Mouse (Mus musculus) forebrain, embryonic 14.5 days (tissue): Measurements from ENCODE around the gene Tmc8. TPM values are rescaled to one million over a fixed set of nuclear protein-coding genes. Genes with fewer than 3 reads are reported as not detected.

Experiments used
- ATAC-seq: fragments of 200-750 bp; cut with Nextera tagmentation; 2 replicates; pipeline ENCODE4 v1.8.0; 2017; ENCODE audit warnings: mild to moderate bottlenecking, moderate library complexity
- DNase-seq: peaks from one replicate; pipeline ENCODE4 v3.0.0-alpha.2; 2015; ENCODE audit warnings: low spot score
- H3K27ac ChIP-seq: fragments of 300-500 bp; sonication (generic); 2 replicates; pipeline ENCODE4 v1.5.1; 2014; ENCODE audit warnings: low read depth, mild to moderate bottlenecking, control low read depth, low read length, moderate library complexity
- H3K27me3 ChIP-seq: fragments of 300-500 bp; sonication (generic); replicated peaks from 2 replicates; pipeline ENCODE4 v1.6.1; 2014; ENCODE audit warnings: low read length, control low read depth, mixed read lengths; ENCODE audit not compliant: control insufficient read depth, insufficient read depth
- H3K36me3 ChIP-seq: fragments of 300-500 bp; sonication (generic); 2 replicates; pipeline ENCODE4 v1.6.1; 2014; ENCODE audit warnings: low read length, control low read depth; ENCODE audit not compliant: control insufficient read depth, insufficient read depth
- H3K4me1 ChIP-seq: fragments of 300-500 bp; sonication (generic); 2 replicates; pipeline ENCODE4 v1.6.1; 2014; ENCODE audit warnings: antibody characterized with exemption, low read length, control low read depth; ENCODE audit not compliant: control insufficient read depth, insufficient read depth
- H3K4me2 ChIP-seq: fragments of 300-500 bp; sonication (generic); 2 replicates; pipeline ENCODE4 v1.6.1; 2014; ENCODE audit warnings: mild to moderate bottlenecking, control low read depth, low read length
- H3K4me3 ChIP-seq: fragments of 300-500 bp; sonication (generic); 2 replicates; pipeline ENCODE4 v1.5.1; 2014; ENCODE audit warnings: low read depth, low read length, control low read depth
- H3K9ac ChIP-seq: fragments of 300-500 bp; sonication (generic); 2 replicates; pipeline ENCODE4 v1.6.1; 2014; ENCODE audit warnings: mild to moderate bottlenecking, low read length, control low read depth, moderate library complexity
- H3K9me3 ChIP-seq: fragments of 300-500 bp; sonication (generic); replicated peaks from 2 replicates; pipeline ENCODE4 v1.6.1; 2016; ENCODE audit warnings: low read length, control low read depth, mixed read lengths; ENCODE audit not compliant: control insufficient read depth
- WGBS: fragments of 180-500 bp; shearing (Covaris S2); extraction: QIAGEN DNeasy Blood & Tissue Kit; methylation state at CpG from one replicate; pipeline ENCODE4 v1.1.7; 2014; 5-methylcytosine and 5-hydroxymethylcytosine counted together
- polyA plus RNA-seq: library from polyadenylated mRNA; unstranded; fragments of >200 nt; fragmentation: Nextera tagmentation; extraction: Ambion mirVana; gene quantifications from 2 replicates; pipeline ENCODE4 v1.2.1, GENCODE M21; 2014

Tmc8 gene
- polyA plus RNA-seq, 1 experiment from 2014 or later = 0.29 TPM

DNA sequence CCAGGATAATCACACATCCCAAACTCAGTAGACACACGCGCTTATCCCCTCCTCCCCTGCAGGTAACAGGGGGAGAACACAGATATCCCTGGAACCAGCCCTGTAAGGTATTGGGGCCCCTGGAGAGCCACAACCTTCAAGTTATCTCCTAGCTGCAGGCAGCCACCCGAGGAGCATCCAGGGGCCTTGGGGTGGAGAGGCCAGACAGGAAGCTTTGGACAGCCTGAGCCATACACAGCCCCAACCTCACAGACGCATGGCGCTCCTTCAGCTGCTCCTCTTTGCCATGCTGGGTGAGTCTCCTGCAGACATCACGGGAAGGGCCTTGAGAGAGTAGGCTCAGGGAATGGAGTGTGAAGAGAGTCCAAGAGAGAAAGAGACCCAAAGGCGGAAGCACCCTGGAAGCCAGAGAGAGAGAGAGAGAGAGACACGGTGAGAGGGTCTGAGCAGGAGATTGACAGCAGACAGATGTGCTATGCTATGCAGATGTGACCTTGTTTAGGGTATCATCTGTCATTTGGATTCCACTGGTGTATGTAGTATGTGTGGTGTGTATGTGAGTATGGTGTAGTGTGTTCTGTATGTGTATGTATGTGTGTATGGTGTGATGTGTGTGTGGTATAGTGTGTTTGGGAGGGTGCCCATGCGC is 15.8 kb downstream of the Tmc8 start, which contains the start of gene 6030468B19Rik:
6030468B19Rik (plus strand) TSS at position 150 of the 649 bp plus-strand sequence.
- Histone ChIP-seq H3K4me2 (no peak within 1 kb of the TSS), H3K4me3 (no peak within 1 kb of the TSS), H3K9me3 (no peaks in the 10 kb centered on the region), H3K27ac (no peak within 1 kb of the TSS), H3K9ac (no peak within 1 kb of the TSS), H3K27me3 (no peaks in the 10 kb centered on the region), H3K36me3 (no peaks in the 10 kb centered on the region), H3K4me1 (no peaks in the 10 kb centered on the region)
- DNase-seq (no peak), ATAC-seq (no peak)
- 65% methylated on average over 9 of the region's 9 CpGs for WGBS

GRCm38 (mm10) chr11:117798160-117798541 is 16.3 kb downstream of the Tmc8 start:
- Histone ChIP-seq H3K4me2 (no peak overlapping the region), H3K4me3 (no peak overlapping the region), H3K9me3 (no peaks in the 10 kb centered on the region), H3K4me1 (no peaks in the 10 kb centered on the region), H3K9ac (no peak overlapping the region), H3K27me3 (no peaks in the 10 kb centered on the region), H3K27ac (no peak overlapping the region), H3K36me3 (no peaks in the 10 kb centered on the region)
- DNase-seq (no peak), ATAC-seq (no peak)
- 79% methylated on average over 2 of the region's 2 CpGs for WGBS

DNA sequence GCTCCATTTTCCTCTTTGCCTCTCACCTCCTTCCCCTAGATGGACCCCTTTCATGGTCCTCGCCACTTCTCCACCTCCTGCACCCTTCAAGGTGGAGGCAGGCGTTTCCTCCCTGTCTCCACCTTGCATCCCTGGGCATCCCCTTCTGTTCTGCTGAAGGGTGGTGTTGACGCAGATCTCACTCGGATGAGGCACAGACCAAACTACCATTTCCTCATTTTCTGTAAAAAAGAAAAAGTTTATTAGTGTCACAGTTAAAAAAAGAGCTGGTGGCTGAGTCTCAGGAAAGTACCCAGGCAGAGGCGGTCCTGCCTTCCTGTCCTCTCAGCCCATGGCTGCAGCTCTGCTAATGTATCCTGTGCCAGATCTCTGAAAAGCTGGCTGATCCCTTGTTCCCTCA is 17.3 kb downstream of the Tmc8 start:
- no peak overlapping the region for H3K27ac ChIP-seq
- 71% methylated on average over 5 of the region's 5 CpGs for WGBS
- no peak overlapping the region for H3K9ac ChIP-seq
- H3K27me3 ChIP-seq = no peaks in the 10 kb centered on the region
- no peak for DNase-seq
- no peaks in the 10 kb centered on the region for H3K36me3 ChIP-seq
- H3K4me3 ChIP-seq = no peak overlapping the region
- H3K9me3 ChIP-seq = no peaks in the 10 kb centered on the region
- no peak for ATAC-seq
- no peaks in the 10 kb centered on the region for H3K4me1 ChIP-seq
- no peak overlapping the region for H3K4me2 ChIP-seq

- H3K9me3 ChIP-seq = no peaks in the 10 kb centered on the region
- DNase-seq (no peak), ATAC-seq (no peak)
- H3K27ac ChIP-seq = no peak overlapping the region
- H3K9ac ChIP-seq = no peak overlapping the region
- no peaks in the 10 kb centered on the region for H3K4me1 ChIP-seq
- 88% methylated on average over 7 of the region's 7 CpGs for WGBS
- no peak overlapping the region for H3K4me2 ChIP-seq
- H3K36me3 ChIP-seq = no peaks in the 10 kb centered on the region
- H3K4me3 ChIP-seq = no peak overlapping the region
- H3K27me3 ChIP-seq = no peaks in the 10 kb centered on the region
Measured at GRCm38 (mm10) chr11:117800038-117800437, 18.2 kb downstream of the Tmc8 start.

- Histone ChIP-seq H3K27ac (no peak overlapping the region), H3K9me3 (no peaks in the 10 kb centered on the region), H3K27me3 (no peaks in the 10 kb centered on the region), H3K4me2 (no peak overlapping the region), H3K4me1 (no peaks in the 10 kb centered on the region), H3K36me3 (no peaks in the 10 kb centered on the region), H3K9ac (no peak overlapping the region), H3K4me3 (no peak overlapping the region)
- DNase-seq = no peak
- 77% methylated on average over 7 of the region's 7 CpGs for WGBS
- ATAC-seq = no peak
Measured at GRCm38 (mm10) chr11:117801650-117802049, 19.8 kb downstream of the Tmc8 start.

GRCm38 (mm10) chr11:117803166-117803688 is 21.4 kb downstream of the Tmc8 start:
- WGBS = 94% methylated on average over 3 of the region's 3 CpGs
- H3K27ac ChIP-seq = no peak overlapping the region
- H3K27me3 ChIP-seq = no peaks in the 10 kb centered on the region
- H3K4me1 ChIP-seq = no peaks in the 10 kb centered on the region
- H3K9ac ChIP-seq = no peak overlapping the region
- H3K36me3 ChIP-seq = no peaks in the 10 kb centered on the region
- H3K4me3 ChIP-seq = no peak overlapping the region
- H3K4me2 ChIP-seq = no peak overlapping the region
- DNase-seq = no peak
- no peak for ATAC-seq
- H3K9me3 ChIP-seq = no peaks in the 10 kb centered on the region

DNA sequence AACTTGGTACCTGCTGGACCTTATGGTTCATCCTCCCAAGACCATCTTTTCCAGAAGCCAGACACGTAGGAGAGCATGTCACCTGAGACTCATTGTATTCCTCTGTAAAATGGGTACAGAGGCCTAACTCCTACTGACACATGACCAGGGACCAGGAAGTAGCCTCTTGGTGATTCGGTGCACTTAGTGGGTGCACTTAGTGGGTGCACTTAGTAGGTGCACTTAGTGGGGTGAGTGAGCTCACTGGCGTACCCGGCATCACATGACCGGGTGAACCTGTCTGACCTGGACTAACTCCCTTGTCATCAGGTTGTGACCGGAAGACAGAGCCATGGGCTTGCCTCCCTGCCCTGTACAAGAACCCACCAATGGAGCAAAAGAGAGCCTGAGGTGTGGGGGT is 24.9 kb downstream of the Tmc8 start:
- H3K4me2 ChIP-seq = no peak overlapping the region
- 93% methylated on average over 6 of the region's 6 CpGs for WGBS

GRCm38 (mm10) chr11:117809407-117810311 is 27.8 kb downstream of the Tmc8 start, which contains the start of the genes Gm20708 and Syngr2:
TSS of gene Gm20708 (plus strand) at chr11:117809668.
TSS of gene Syngr2 (plus strand) at chr11:117809668.
- no peaks in the 10 kb centered on the region for H3K27me3 ChIP-seq
- peak within 1 kb of the TSS; percentile 98 for H3K4me2 ChIP-seq
- no peaks in the 10 kb centered on the region for H3K9me3 ChIP-seq
- ATAC-seq = peak; percentile 59; the same call in 1 of the 2 replicates
- H3K4me1 ChIP-seq = peaks cover 15% of the 10 kb centered on the region
- H3K36me3 ChIP-seq = peaks cover 19% of the 10 kb centered on the region
- H3K9ac ChIP-seq = peak within 1 kb of the TSS; percentile 61
- peak within 1 kb of the TSS; percentile 54 for H3K4me3 ChIP-seq
- 0 out of 2 replicates have a peak within 1 kb of the TSS, but pooled peaks have one; percentile 18 for H3K27ac ChIP-seq
- peak; percentile 77 for DNase-seq
- under 1% methylated on average over 65 of the region's 75 CpGs for WGBS

More for the DNA sequence above, 24.9 kb downstream of the Tmc8 start:
- ATAC-seq (no peak), DNase-seq (no peak)
- peaks cover 15% of the 10 kb centered on the region for H3K4me1 ChIP-seq
- no peak overlapping the region for H3K27ac ChIP-seq
- H3K9ac ChIP-seq = no peak overlapping the region
- no peaks in the 10 kb centered on the region for H3K27me3 ChIP-seq
- H3K36me3 ChIP-seq = no peaks in the 10 kb centered on the region
- no peaks in the 10 kb centered on the region for H3K9me3 ChIP-seq
- no peak overlapping the region for H3K4me3 ChIP-seq
